Mouse (Mus musculus): ENCODE results near the gene Mecom. TPM values are rescaled to one million over a fixed set of nuclear protein-coding genes. Genes with fewer than 3 reads are reported as not detected.

Mecom gene
- total and polyA plus RNA-seq, 3 experiments: not detected

DNA sequence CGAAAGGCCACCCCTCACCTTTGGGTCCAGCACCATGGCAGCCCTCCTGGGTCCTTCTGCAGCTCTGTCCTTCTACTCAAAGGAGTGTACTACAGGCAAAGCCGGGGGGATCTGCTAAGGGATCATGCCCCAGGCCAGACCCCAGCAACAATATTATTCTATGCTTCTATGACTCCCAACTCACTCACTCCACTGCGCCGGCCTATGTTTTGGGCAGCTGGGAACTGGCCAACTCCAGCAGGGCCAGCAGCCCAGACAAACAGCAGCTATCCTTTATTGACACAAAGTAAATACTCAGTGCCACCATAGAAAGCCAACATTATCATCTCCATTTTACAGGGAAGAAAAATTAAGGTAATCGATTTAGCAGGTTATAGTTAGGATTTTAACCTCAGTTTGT is 186.6 kb downstream of the Mecom start:
- no peaks in the 10 kb centered on the region for H3K79me2 ChIP-seq (replicated peaks; ENCODE audit: control insufficient read depth, extremely low read depth, insufficient read depth, poor library complexity, severe bottlenecking)
- DNase-seq (ENCODE audit: extremely low read depth): no peak
- in situ Hi-C loops (cut with MboI; ENCODE audit: low pct_ligation_motif_present, low pct_unique_long_range_greater_than_20kb, low sequenced_read_pairs) (no loop called here), dilution Hi-C loops (cut with MboI; ENCODE audit: extremely low pct_ligation_motif_present, extremely low pct_unique_long_range_greater_than_20kb, low sequenced_read_pairs) (no loop called here)
- H3K27ac ChIP-seq (ENCODE audit: insufficient read depth, low read depth): no peak overlapping the region
- H3K27me3 ChIP-seq (replicated peaks): no peaks in the 10 kb centered on the region
- no peak overlapping the region for H3K4me3 ChIP-seq (replicated peaks in 1 of 3; ENCODE audit: low read depth in 2 of 3, low read length in 2 of 3, poor library complexity in 1 of 3)
- no peak overlapping the region for H3K4me2 ChIP-seq (ENCODE audit: insufficient read depth, low read depth, poor library complexity, severe bottlenecking)
- no peaks in the 10 kb centered on the region for H3K9me3 ChIP-seq (replicated peaks; ENCODE audit: low read length)
- no peaks in the 10 kb centered on the region for H3K4me1 ChIP-seq (ENCODE audit: control insufficient read depth in 1 of 2, insufficient read depth in 2 of 2)
- TF ChIP-seq MAX (IDR thresholded peaks at IDR 0.05; ENCODE audit: low read length): no peak
- TF ChIP-seq MEF2A (IDR thresholded peaks at IDR 0.05; ENCODE audit: borderline replicate concordance, low read depth, low read length): no peak
- TF ChIP-seq BHLHE40 (IDR thresholded peaks at IDR 0.05; ENCODE audit: low read depth, low read length): no peak
- no peak for TF ChIP-seq MAFK (IDR thresholded peaks at IDR 0.05; ENCODE audit: insufficient replicate concordance, low read length)
- no peak overlapping the region for H3K9ac ChIP-seq (ENCODE audit: insufficient read depth, low read depth)
- H3K36me3 ChIP-seq (replicated peaks in 1 of 2; ENCODE audit: control insufficient read depth in 1 of 2, insufficient read depth in 1 of 2, low read length in 1 of 2): no peaks in the 10 kb centered on the region

DNA sequence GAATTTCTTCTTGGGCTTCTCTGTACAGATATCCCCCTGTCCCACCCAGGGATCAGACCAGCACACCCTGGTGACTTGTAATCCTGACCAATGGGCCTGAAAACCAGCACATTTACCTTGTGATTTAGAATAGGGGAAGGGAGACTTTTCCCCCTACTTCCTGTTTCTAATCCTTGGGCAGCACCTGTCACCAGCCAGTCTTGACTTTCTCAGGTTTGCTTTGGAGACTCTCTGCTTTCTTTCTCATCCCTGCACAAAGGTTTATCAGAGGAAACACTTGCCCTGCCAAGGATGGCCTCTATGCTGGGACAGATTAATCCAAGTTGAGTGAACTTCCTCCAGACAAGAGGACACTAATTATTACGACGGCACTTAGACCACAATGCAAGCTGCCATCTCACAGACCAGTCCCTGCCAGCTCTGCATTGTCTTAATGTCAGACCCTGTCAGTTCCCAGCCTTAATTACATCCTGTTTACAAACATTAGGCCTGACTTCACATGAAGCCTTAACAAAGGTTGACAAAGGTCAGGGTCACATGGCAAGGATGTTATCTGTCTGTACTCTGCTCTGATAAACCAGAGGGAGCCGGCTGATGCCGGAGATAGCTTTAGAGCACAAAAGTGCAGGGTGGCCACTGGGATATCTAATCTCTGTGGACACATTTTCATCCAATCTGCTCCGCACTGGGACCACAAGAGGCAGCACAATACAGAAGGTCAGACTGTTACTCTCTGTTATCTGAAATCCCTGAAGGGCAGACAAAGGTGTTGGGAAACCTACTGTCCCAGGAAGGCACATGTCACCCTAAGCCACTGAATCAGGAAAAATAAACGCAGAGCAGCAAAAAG is 193.7 kb downstream of the Mecom start:
- no peak overlapping the region for H3K9ac ChIP-seq (ENCODE audit: insufficient read depth, low read depth)
- H3K36me3 ChIP-seq (replicated peaks in 1 of 2; ENCODE audit: control insufficient read depth in 1 of 2, insufficient read depth in 1 of 2, low read length in 1 of 2): no peaks in the 10 kb centered on the region
- TF ChIP-seq USF1 (IDR thresholded peaks at IDR 0.05; ENCODE audit: low read depth, low read length) (no peak), NELFE (IDR thresholded peaks at IDR 0.05; ENCODE audit: low read depth, low read length) (no peak), ETS1 (conservative IDR thresholded peaks at IDR 0.05; ENCODE audit: low read depth, low read length) (no peak), CTCF (conservative IDR thresholded peaks at IDR 0.05 in 1 of 2, IDR thresholded peaks at IDR 0.05 in 1 of 2; ENCODE audit: low read depth in 2 of 2, low read length in 2 of 2) (no peak), RCOR1 (conservative IDR thresholded peaks at IDR 0.05; ENCODE audit: low read depth, low read length) (no peak), ELF1 (IDR thresholded peaks at IDR 0.05; ENCODE audit: low read depth, low read length) (no peak), POLR2AphosphoS2 (IDR thresholded peaks at IDR 0.05; ENCODE audit: low read depth, low read length) (no peak), E2F4 (IDR thresholded peaks at IDR 0.05; ENCODE audit: insufficient replicate concordance, low read depth, low read length) (no peak), POLR2A (IDR thresholded peaks at IDR 0.05; ENCODE audit: low read depth, low read length) (no peak), JUND (conservative IDR thresholded peaks at IDR 0.05; ENCODE audit: low read depth, low read length) (no peak), UBTF (IDR thresholded peaks at IDR 0.05; ENCODE audit: low read depth, low read length) (no peak), MXI1 (IDR thresholded peaks at IDR 0.05; ENCODE audit: low read depth, low read length) (no peak), NRF1 (IDR thresholded peaks at IDR 0.05; ENCODE audit: low read depth, low read length) (no peak), ZKSCAN1 (IDR thresholded peaks at IDR 0.05; ENCODE audit: borderline replicate concordance, low read depth, low read length) (no peak), PAX5 (IDR thresholded peaks at IDR 0.05; ENCODE audit: low read length) (no peak), CHD1 (IDR thresholded peaks at IDR 0.05; ENCODE audit: low read depth, low read length) (no peak), ZMIZ1 (IDR thresholded peaks at IDR 0.05; ENCODE audit: low read depth, low read length) (no peak), MAX (IDR thresholded peaks at IDR 0.05; ENCODE audit: low read length) (no peak)
- dilution Hi-C loops (cut with MboI; ENCODE audit: extremely low pct_ligation_motif_present, extremely low pct_unique_long_range_greater_than_20kb, low sequenced_read_pairs): no loop called here
- no peak overlapping the region for H3K4me3 ChIP-seq (replicated peaks in 1 of 3; ENCODE audit: low read depth in 2 of 3, low read length in 2 of 3, poor library complexity in 1 of 3)
- H3K4me1 ChIP-seq (ENCODE audit: control insufficient read depth in 1 of 2, insufficient read depth in 2 of 2): peaks cover 0 to 9% of the 10 kb centered on the region in 2 experiments; a peak in 2 of 4 replicates
- no peaks in the 10 kb centered on the region for H3K79me2 ChIP-seq (replicated peaks; ENCODE audit: control insufficient read depth, extremely low read depth, insufficient read depth, poor library complexity, severe bottlenecking)
- H3K4me2 ChIP-seq (ENCODE audit: insufficient read depth, low read depth, poor library complexity, severe bottlenecking): no peak overlapping the region
- no peak for DNase-seq (ENCODE audit: extremely low read depth)
- no peak overlapping the region for H3K27ac ChIP-seq (ENCODE audit: insufficient read depth, low read depth)
- no peaks in the 10 kb centered on the region for H3K9me3 ChIP-seq (replicated peaks; ENCODE audit: low read length)
- in situ Hi-C loops (cut with MboI; ENCODE audit: low pct_ligation_motif_present, low pct_unique_long_range_greater_than_20kb, low sequenced_read_pairs): no loop called here
- no peaks in the 10 kb centered on the region for H3K27me3 ChIP-seq (replicated peaks)

Data from CH12.LX (cell line).